Mouse (Mus musculus) embryonic facial prominence, embryonic 11.5 days (tissue): ENCODE data around the gene Cntn3. TPM values are rescaled to one million over a fixed set of nuclear protein-coding genes. Genes with fewer than 3 reads are reported as not detected.

Experiments used
- ATAC-seq: fragments of 200-750 bp; cut with Nextera tagmentation; replicated peaks from 2 replicates; pipeline ENCODE4 v1.8.0; 2017; ENCODE audit warnings: low read depth; ENCODE audit not compliant: insufficient number of reproducible peaks, low FRiP score, low TSS enrichment
- DNase-seq: peaks from one replicate; pipeline ENCODE4 v3.0.0-alpha.2; 2015; ENCODE audit warnings: low spot score
- H3K27ac ChIP-seq: fragments of 300-500 bp; sonication (generic); replicated peaks from 2 replicates; pipeline ENCODE4 v1.5.1; 2014; ENCODE audit warnings: mild to moderate bottlenecking, low read depth, low read length, control low read depth
- H3K27me3 ChIP-seq: fragments of 300-500 bp; sonication (generic); 2 replicates; pipeline ENCODE4 v1.6.1; 2014; ENCODE audit warnings: mild to moderate bottlenecking, low read length, moderate library complexity, mixed read lengths; ENCODE audit not compliant: control insufficient read depth, insufficient read depth
- H3K36me3 ChIP-seq: fragments of 300-500 bp; sonication (generic); replicated peaks from 2 replicates; pipeline ENCODE4 v1.6.1; 2014; ENCODE audit warnings: low read depth, mild to moderate bottlenecking, low read length, moderate library complexity, mixed read lengths; ENCODE audit not compliant: control insufficient read depth, insufficient read depth
- H3K4me1 ChIP-seq: fragments of 300-500 bp; sonication (generic); 2 replicates; pipeline ENCODE4 v1.6.1; 2014; ENCODE audit warnings: low read length, mixed read lengths; ENCODE audit not compliant: control insufficient read depth, insufficient read depth
- H3K4me2 ChIP-seq: fragments of 300-500 bp; sonication (generic); 2 replicates; pipeline ENCODE4 v1.6.1; 2014; ENCODE audit warnings: low read depth, mild to moderate bottlenecking, control low read depth, low read length, moderate library complexity
- H3K4me3 ChIP-seq: fragments of 300-500 bp; sonication (generic); 2 replicates; pipeline ENCODE4 v1.5.1; 2014; ENCODE audit warnings: low read depth, low read length, control low read depth
- H3K9ac ChIP-seq: fragments of 300-500 bp; sonication (generic); replicated peaks from 2 replicates; pipeline ENCODE4 v1.6.1; 2014; ENCODE audit warnings: mild to moderate bottlenecking, control low read depth, low read length
- H3K9me3 ChIP-seq: fragments of 300-500 bp; sonication (generic); replicated peaks from 2 replicates; pipeline ENCODE4 v1.6.1; 2016; ENCODE audit warnings: mild to moderate bottlenecking, low read length, inconsistent platforms, mixed read lengths; ENCODE audit not compliant: control insufficient read depth
- WGBS: fragments of 180-500 bp; shearing (Covaris S2); extraction: QIAGEN DNeasy Blood & Tissue Kit; methylation state at CpG from one replicate; pipeline ENCODE4 v1.1.7; 2014; 5-methylcytosine and 5-hydroxymethylcytosine counted together
- polyA plus RNA-seq: library from polyadenylated mRNA; unstranded; fragments of >200 nt; fragmentation: Nextera tagmentation; extraction: Ambion mirVana; gene quantifications from 2 replicates; pipeline ENCODE4 v1.2.1, GENCODE M21; 2014

Gene Cntn3
- polyA plus RNA-seq, 1 experiment from 2014 or later, result 0.76 TPM

DNA sequence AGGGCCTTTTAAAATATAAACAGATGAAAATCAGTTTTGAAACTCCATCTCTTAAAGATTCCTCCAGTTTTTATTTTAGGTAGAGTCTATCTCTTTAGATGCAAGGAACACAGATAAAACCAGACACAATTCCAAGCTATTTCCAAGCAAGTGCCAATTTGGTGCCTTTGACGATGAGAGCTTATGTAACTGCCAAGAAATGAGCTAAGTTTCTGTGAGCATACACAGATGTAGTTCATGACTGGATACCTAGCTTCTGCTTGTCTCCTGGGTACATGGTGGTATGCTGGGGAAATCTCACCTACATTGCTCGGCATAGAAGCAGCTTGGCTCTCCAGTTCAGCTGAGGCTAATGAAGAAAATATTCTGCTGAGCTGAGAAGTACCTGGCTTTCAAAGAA lies 246.2 kb downstream of the Cntn3 start:
- no peak overlapping the region for H3K4me2 ChIP-seq
- H3K9me3 ChIP-seq, result no peaks in the 10 kb centered on the region
- no peak for DNase-seq
- no peak for ATAC-seq
- H3K36me3 ChIP-seq, result no peaks in the 10 kb centered on the region
- no peak overlapping the region for H3K4me3 ChIP-seq
- H3K4me1 ChIP-seq, result no peaks in the 10 kb centered on the region
- 78% methylated on average over 2 of the region's 2 CpGs for WGBS
- H3K9ac ChIP-seq, result no peak overlapping the region
- H3K27me3 ChIP-seq, result no peaks in the 10 kb centered on the region
- H3K27ac ChIP-seq, result no peak overlapping the region

DNA sequence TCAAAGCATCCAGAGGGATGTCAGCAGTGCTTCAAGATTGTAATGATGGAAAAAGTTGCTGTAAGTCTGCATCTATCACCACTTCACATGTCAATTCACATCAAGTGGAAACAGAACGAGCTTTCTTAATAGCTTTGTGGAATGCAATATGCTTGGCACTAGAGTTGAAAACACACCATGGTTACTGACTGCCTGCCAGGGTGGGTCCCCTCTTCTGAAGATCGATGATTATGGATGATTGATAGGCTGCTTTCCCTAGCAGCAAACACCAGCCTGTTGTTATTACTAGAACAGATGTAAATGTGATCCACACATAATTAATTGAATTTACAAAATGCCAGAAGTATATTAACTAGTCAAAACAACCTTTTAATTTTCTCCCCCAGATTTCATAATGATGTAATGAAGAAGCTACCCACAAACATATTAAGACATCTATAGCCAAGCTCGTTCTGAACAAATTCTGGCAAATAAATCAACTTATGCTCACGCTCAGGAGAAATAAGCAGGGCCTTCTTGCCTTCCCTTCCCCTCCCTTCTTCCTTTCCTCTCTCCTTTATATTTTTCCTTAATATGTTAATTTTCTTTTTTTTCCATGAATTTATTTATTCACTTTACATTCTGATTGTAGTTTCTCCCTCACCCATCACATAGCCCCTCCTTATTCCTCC lies 250.2 kb downstream of the Cntn3 start:
- DNase-seq (no peak), ATAC-seq (no peak)
- H3K9ac ChIP-seq, result no peak overlapping the region
- no peak overlapping the region for H3K27ac ChIP-seq
- H3K4me2 ChIP-seq, result no peak overlapping the region
- H3K27me3 ChIP-seq, result no peaks in the 10 kb centered on the region
- whole genome bisulfite sequencing, result 67% methylated on average over 4 of the region's 4 CpGs
- no peaks in the 10 kb centered on the region for H3K9me3 ChIP-seq
- no peaks in the 10 kb centered on the region for H3K4me1 ChIP-seq
- H3K4me3 ChIP-seq, result no peak overlapping the region
- no peaks in the 10 kb centered on the region for H3K36me3 ChIP-seq

DNA sequence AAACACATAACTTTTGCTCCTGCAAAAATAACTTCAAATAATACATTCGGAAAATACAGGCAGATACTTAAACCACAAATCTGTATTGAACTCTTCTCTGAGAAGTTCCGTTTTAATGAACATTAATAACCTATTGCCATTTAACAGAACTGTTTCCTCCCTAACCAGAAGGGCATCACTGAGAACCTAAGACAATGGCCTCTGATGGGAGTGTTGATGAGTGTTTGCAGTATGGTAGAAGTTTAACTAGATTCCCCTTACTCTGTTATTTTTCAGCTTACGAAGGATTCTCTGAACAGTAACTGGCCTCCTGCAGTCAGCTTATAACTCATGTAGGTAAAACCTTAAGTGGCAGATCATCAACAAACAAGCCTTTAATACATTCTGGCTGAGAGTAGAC lies 253.1 kb downstream of the Cntn3 start:
- Histone ChIP-seq H3K27me3 (no peaks in the 10 kb centered on the region), H3K4me1 (no peaks in the 10 kb centered on the region), H3K36me3 (no peaks in the 10 kb centered on the region), H3K9ac (no peak overlapping the region), H3K27ac (no peak overlapping the region), H3K9me3 (no peaks in the 10 kb centered on the region), H3K4me2 (no peak overlapping the region), H3K4me3 (no peak overlapping the region)
- DNase-seq (no peak), ATAC-seq (no peak)
- 76% methylated on average over 3 of the region's 3 CpGs for WGBS

DNA sequence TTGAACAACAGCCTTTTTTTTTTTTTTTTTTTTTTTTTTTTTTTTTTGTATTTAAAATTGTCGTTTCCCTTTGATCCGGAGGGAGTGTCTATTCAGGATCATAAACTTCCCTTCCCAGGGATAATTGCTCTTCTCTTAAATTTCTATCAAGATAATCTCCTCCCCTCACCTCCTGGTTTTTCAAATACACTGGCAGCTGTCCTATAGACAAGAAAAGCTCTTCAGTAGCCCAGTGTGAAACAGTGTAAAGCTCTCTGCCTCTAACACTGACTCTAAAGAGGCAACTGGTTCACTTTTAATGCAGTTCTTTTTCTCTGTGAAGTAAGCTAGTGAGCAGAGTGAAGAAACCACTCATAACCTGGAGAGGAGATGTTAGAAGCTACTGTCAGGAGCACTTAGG lies 290.0 kb downstream of the Cntn3 start:
- no peak overlapping the region for H3K27ac ChIP-seq
- H3K4me3 ChIP-seq, result no peak overlapping the region
- no peak overlapping the region for H3K9ac ChIP-seq
- ATAC-seq, result no peak
- no peaks in the 10 kb centered on the region for H3K27me3 ChIP-seq
- H3K4me2 ChIP-seq, result no peak overlapping the region
- no peak for DNase-seq
- WGBS, result 89% methylated on average over 2 of the region's 2 CpGs
- H3K4me1 ChIP-seq, result no peaks in the 10 kb centered on the region
- H3K36me3 ChIP-seq, result no peaks in the 10 kb centered on the region
- no peaks in the 10 kb centered on the region for H3K9me3 ChIP-seq

DNA sequence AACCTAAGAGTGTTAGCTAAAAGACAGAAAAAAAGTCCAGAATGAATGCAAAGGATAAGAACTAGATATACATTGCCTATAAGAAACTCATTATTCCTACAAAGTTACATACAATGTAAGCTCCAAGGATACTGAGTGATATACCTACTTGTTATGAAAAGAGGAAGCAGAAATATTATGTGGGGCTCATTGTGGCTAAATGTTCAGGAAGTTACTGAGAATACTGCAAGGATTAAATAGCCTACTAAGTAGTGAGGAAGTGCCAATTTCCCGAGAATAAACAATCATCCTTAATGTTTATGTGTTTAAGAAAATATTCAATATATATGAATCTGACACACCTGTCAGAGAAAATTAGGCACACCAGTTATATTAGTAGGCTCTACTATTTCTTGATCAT lies 341.9 kb downstream of the Cntn3 start:
- H3K4me2 ChIP-seq, result no peak overlapping the region
- no peak for DNase-seq
- H3K36me3 ChIP-seq, result no peaks in the 10 kb centered on the region
- H3K4me1 ChIP-seq, result no peaks in the 10 kb centered on the region
- WGBS, result 85% methylated on average over 1 of the region's 1 CpGs
- H3K9ac ChIP-seq, result no peak overlapping the region
- no peak overlapping the region for H3K4me3 ChIP-seq
- H3K9me3 ChIP-seq, result no peaks in the 10 kb centered on the region
- no peak overlapping the region for H3K27ac ChIP-seq
- H3K27me3 ChIP-seq, result no peaks in the 10 kb centered on the region
- ATAC-seq, result no peak

DNA sequence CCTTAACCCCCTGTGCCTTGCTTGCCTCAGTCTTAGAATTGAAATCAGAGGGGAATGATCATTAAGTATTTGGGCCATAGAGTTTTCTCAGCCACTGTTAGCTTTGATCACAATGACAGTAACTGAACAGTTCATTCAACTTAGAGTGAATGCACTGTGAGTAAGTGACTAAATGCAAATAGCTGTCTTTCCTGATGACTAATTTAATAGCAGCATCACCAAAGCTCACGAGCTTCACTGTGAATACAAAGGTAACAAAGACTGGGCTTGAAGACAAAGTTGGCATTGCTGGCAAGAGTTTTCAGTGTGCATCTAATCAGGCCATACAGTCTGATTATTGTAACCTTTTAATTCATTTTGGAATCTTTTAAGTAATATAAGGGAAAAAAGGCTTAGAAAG lies 386.6 kb downstream of the Cntn3 start:
- DNase-seq, result no peak
- Histone ChIP-seq H3K9ac (no peak overlapping the region), H3K4me1 (no peaks in the 10 kb centered on the region), H3K36me3 (no peaks in the 10 kb centered on the region), H3K9me3 (no peaks in the 10 kb centered on the region), H3K27ac (no peak overlapping the region), H3K27me3 (no peaks in the 10 kb centered on the region), H3K4me3 (no peak overlapping the region), H3K4me2 (no peak overlapping the region)
- no peak for ATAC-seq
- WGBS, result 64% methylated on average over 1 of the region's 1 CpGs

DNA sequence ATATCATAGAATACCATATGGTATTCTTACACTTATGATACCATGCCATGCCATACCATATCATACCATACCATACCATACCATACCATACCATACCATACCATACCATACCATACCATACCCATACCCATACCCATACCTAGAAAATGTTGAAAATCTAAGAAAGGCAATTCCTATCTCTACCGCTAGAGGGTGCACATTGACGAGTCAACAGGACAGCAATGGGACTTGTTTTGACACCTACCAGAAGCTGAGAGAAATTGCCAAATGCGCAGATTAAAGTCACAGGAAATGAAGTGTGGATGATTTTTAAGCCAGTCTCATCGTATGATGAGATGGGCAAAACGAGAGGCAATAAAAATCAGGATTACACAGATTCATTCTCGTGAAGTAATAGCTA lies 402.0 kb downstream of the Cntn3 start:
- no peak overlapping the region for H3K9ac ChIP-seq
- H3K27ac ChIP-seq, result no peak overlapping the region
- ATAC-seq, result 0 out of 2 replicates have a peak, but pooled peaks have one; percentile 44
- H3K27me3 ChIP-seq, result no peaks in the 10 kb centered on the region
- WGBS, result 44% methylated on average over 6 of the region's 6 CpGs
- no peak overlapping the region for H3K4me2 ChIP-seq
- H3K9me3 ChIP-seq, result no peaks in the 10 kb centered on the region
- DNase-seq, result peak; percentile 79
- H3K4me1 ChIP-seq, result no peaks in the 10 kb centered on the region
- no peak overlapping the region for H3K4me3 ChIP-seq
- H3K36me3 ChIP-seq, result no peaks in the 10 kb centered on the region

DNA sequence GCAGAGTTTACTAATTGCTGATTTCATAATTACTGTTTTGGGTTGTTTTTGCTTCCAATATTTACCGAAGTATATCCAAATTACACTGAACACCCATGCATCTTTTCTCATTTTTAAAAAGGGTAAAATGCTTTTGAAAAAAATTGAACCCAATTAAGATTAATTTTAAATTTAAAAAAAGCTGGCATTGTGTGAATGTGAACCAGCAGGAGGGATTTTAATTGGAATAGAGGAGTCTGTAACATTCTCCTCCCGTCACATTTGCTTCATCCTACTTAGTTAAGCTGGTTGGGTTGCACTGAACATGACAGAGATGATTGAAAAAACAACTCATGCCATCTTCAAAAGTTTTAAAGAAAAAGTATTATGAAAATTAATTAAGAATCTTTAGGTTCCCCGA lies 411.7 kb downstream of the Cntn3 start:
- WGBS, result 86% methylated on average over 3 of the region's 3 CpGs
- H3K4me2 ChIP-seq, result no peak overlapping the region
- no peak overlapping the region for H3K27ac ChIP-seq
- ATAC-seq, result no peak
- DNase-seq, result no peak
- H3K27me3 ChIP-seq, result no peaks in the 10 kb centered on the region
- H3K9me3 ChIP-seq, result no peaks in the 10 kb centered on the region
- H3K4me3 ChIP-seq, result no peak overlapping the region
- no peak overlapping the region for H3K9ac ChIP-seq
- H3K4me1 ChIP-seq, result no peaks in the 10 kb centered on the region
- no peaks in the 10 kb centered on the region for H3K36me3 ChIP-seq
